Comparison of ENCODE assay signal across 8 mouse cellular contexts in the genomic region with DNA sequence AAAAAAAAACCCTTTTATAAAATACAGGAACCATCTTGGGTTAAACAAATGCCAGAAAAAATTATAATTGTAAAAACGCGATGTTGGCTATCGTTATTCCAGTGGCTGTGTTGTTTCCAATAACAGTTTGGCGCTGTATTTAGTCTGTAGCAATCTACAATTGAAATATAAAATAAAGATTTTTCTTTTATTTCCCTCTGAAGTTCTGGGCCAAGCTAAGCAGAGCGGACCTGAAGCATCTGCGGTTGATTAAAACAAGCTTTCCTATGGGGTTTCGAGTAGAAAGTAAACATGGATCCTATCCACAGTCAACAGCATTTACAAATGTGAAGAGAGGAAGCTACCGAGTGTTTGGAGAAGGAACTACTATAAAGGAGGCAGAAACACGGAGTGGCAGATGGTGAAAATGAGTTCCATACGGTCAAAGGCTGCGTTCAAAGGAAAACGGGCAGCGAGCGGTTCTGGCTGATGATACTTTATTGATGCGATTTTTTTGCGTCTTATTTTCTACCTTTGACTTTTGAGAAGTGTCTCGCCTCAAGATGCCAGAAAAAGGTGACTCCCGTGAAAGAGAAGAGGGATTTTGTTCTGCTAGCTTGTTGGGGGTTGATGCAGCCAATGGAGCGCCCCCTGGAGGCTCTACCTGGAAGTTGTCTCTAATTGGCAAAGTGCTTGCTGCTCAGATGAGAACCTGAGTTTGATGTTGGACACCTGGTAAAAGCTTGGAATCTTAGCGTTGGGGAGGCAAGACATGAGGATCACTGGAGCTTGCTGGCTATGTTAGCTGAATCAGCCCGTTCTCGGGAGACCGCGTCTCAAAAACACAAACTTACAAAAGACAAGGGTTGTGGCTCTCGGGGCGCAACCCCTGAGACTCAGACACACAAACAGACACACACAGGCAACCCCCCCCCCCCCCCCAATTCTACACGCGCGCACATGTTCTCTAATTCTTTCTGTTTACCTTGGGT.
A peak's percentile ranks its signal among the peaks of the same experiment; 100 is the strongest.
DNase-seq lines count a peak whose midpoint lies in the region; ATAC-seq and TF ChIP-seq lines count a peak whose summit lies in the region.

No protein-coding gene starts in this region.

- 65% methylated on average over 29 of the region's 29 CpGs for WGBS in midbrain, postnatal 0 days
- 70% methylated on average over 29 of the region's 29 CpGs for WGBS in midbrain, embryonic 14.5 days
- 29% methylated on average over 29 of the region's 29 CpGs for WGBS in embryonic facial prominence, embryonic 13.5 days

- no peak overlapping the region for H3K9ac ChIP-seq in midbrain, postnatal 0 days (replicated peaks; ENCODE audit: low read length, poor library complexity, severe bottlenecking)
- H3K9ac ChIP-seq in midbrain, embryonic 14.5 days (replicated peaks; ENCODE audit: low read length) = no peak overlapping the region
- H3K9ac ChIP-seq in embryonic facial prominence, embryonic 13.5 days = no peak overlapping the region; the same call in 1 of the 2 replicates

- no peak for ATAC-seq in midbrain, postnatal 0 days (ENCODE audit: low FRiP score)
- ATAC-seq in midbrain, embryonic 14.5 days (ENCODE audit: low FRiP score, low TSS enrichment) = no peak
- no peak for ATAC-seq in embryonic facial prominence, embryonic 13.5 days (ENCODE audit: insufficient number of reproducible peaks, insufficient read depth, low FRiP score, low TSS enrichment, low read depth)

- no peak overlapping the region for H3K4me2 ChIP-seq in midbrain, postnatal 0 days (ENCODE audit: low read depth, low read length, poor library complexity, severe bottlenecking)
- H3K4me2 ChIP-seq in midbrain, embryonic 14.5 days (ENCODE audit: low read length) = no peak overlapping the region
- peak overlapping the region; percentile 49 for H3K4me2 ChIP-seq in embryonic facial prominence, embryonic 13.5 days

- no peak overlapping the region for H3K27ac ChIP-seq in midbrain, postnatal 0 days (ENCODE audit: low read depth, low read length)
- no peak overlapping the region; the same call in 1 of the 2 replicates for H3K27ac ChIP-seq in midbrain, embryonic 14.5 days (replicated peaks; ENCODE audit: low read depth, low read length)
- H3K27ac ChIP-seq in embryonic facial prominence, embryonic 13.5 days = peak overlapping the region; percentile 66

- H3K4me1 ChIP-seq in midbrain, postnatal 0 days (ENCODE audit: insufficient read depth, low read length) = no peaks in the 10 kb centered on the region
- H3K4me1 ChIP-seq in midbrain, embryonic 14.5 days (ENCODE audit: control insufficient read depth, insufficient read depth, low read length) = no peaks in the 10 kb centered on the region
- H3K4me1 ChIP-seq in embryonic facial prominence, embryonic 13.5 days = peaks cover 25% of the 10 kb centered on the region

- TF ChIP-seq CTCF in midbrain, postnatal 0 days (IDR thresholded peaks at IDR 0.05) = peak; percentile 53

- DNase-seq in adrenal gland, postnatal 10 days = peak; percentile 11
- no peak for DNase-seq in adrenal gland, postnatal 14 days
- no peak for DNase-seq in midbrain, postnatal 0 days (ENCODE audit: low spot score)
- no peak for DNase-seq in midbrain, embryonic 14.5 days
- peak; percentile 25 for DNase-seq in kidney, postnatal 10 days
- peak; percentile 33 for DNase-seq in lung, postnatal 10 days
- DNase-seq in spleen, postnatal 36 days (ENCODE audit: low spot score in 2 of 2) = no peak

- H3K36me3 ChIP-seq in midbrain, postnatal 0 days (ENCODE audit: insufficient read depth, low read length) = no peaks in the 10 kb centered on the region
- no peaks in the 10 kb centered on the region for H3K36me3 ChIP-seq in midbrain, embryonic 14.5 days (ENCODE audit: control insufficient read depth, insufficient read depth, low read length)
- H3K36me3 ChIP-seq in embryonic facial prominence, embryonic 13.5 days = no peaks in the 10 kb centered on the region

- no peaks in the 10 kb centered on the region for H3K27me3 ChIP-seq in midbrain, postnatal 0 days (ENCODE audit: insufficient read depth, low read length)
- H3K27me3 ChIP-seq in midbrain, embryonic 14.5 days (ENCODE audit: control insufficient read depth, insufficient read depth, low read length) = no peaks in the 10 kb centered on the region
- peaks cover 35% of the 10 kb centered on the region for H3K27me3 ChIP-seq in embryonic facial prominence, embryonic 13.5 days

- H3K4me3 ChIP-seq in midbrain, postnatal 0 days (ENCODE audit: low read depth, low read length) = no peak overlapping the region
- H3K4me3 ChIP-seq in midbrain, embryonic 14.5 days (replicated peaks; ENCODE audit: low read depth, low read length) = no peak overlapping the region
- peak overlapping the region; percentile 13; the same call in 1 of the 2 replicates for H3K4me3 ChIP-seq in embryonic facial prominence, embryonic 13.5 days

- no peaks in the 10 kb centered on the region for H3K9me3 ChIP-seq in midbrain, postnatal 0 days (ENCODE audit: low read length)
- H3K9me3 ChIP-seq in midbrain, embryonic 14.5 days (ENCODE audit: control insufficient read depth, low read length) = no peaks in the 10 kb centered on the region
- no peaks in the 10 kb centered on the region for H3K9me3 ChIP-seq in embryonic facial prominence, embryonic 13.5 days

Comparison
In these comparisons a context has a peak if more than half of its experiments do, and no peak if none do; other contexts are left out.
1. DNase-seq: peak in adrenal gland, postnatal 10 days (single experiment), kidney, postnatal 10 days (single experiment) and lung, postnatal 10 days (single experiment); none in adrenal gland, postnatal 14 days (single experiment), midbrain, postnatal 0 days (single experiment), midbrain, embryonic 14.5 days (single experiment) and spleen, postnatal 36 days (0 of 2).